Mouse (Mus musculus): ENCODE measurements around the gene Mfsd5. TPM values are rescaled to one million over a fixed set of nuclear protein-coding genes. Genes with fewer than 3 reads are reported as not detected.

Mfsd5 gene
- total RNA-seq, 2 experiments from 2014 or later, result 18.4 to 18.9 TPM

Other genes starting within 250 kb of the Mfsd5 start
- gene Eif4b, start 205.7 kb upstream of the Mfsd5 start, total RNA-seq (2021), result 100 to 1,000 TPM; 151 to 167 TPM
- gene Tns2, start 179.0 kb upstream of the Mfsd5 start, total RNA-seq (2021), result 100 to 1,000 TPM; 109 to 123 TPM
- gene Spryd3, start 143.2 kb upstream of the Mfsd5 start, total RNA-seq (2021), result 10 to 100 TPM; 14.4 to 15.3 TPM
- gene Igfbp6, start 135.1 kb upstream of the Mfsd5 start, total RNA-seq (2021), result 10 to 100 TPM; 23.3 to 39.7 TPM
- not detected for gene Soat2, start 128.9 kb upstream of the Mfsd5 start, total RNA-seq (2021)
- 10 to 100 TPM; 30.6 to 31.5 TPM for gene Zfp740, start 76.2 kb upstream of the Mfsd5 start, total RNA-seq (2021)
- 10 to 100 TPM; 17.0 to 22.6 TPM for gene Csad, start 74.7 kb upstream of the Mfsd5 start, total RNA-seq (2021)
- 1 to 10 TPM; 2.9 to 9.9 TPM for gene Itgb7, start 47.5 kb upstream of the Mfsd5 start, total RNA-seq (2021)
- gene Rarg, start 21.9 kb upstream of the Mfsd5 start, total RNA-seq (2021), result 10 to 100 TPM; 13.5 to 16.7 TPM
- not detected for gene Gm9918, start 8.9 kb upstream of the Mfsd5 start, total RNA-seq (2021)
- gene Espl1, start 16.8 kb downstream of the Mfsd5 start, total RNA-seq (2021), result under 1 TPM; 0.54 to 0.92 TPM
- gene Pfdn5, start 46.7 kb downstream of the Mfsd5 start, total RNA-seq (2021), result 100 to 1,000 TPM; 340 to 348 TPM
- gene Myg1, start 52.3 kb downstream of the Mfsd5 start, total RNA-seq (2021), result 10 to 100 TPM; 25.0 to 26.0 TPM
- gene Aaas, start 71.3 kb downstream of the Mfsd5 start, total RNA-seq (2021), result 10 to 100 TPM in 1 of 2 experiments, 1 to 10 TPM in 1; 9.8 to 12.1 TPM
- gene Sp7, start 87.7 kb downstream of the Mfsd5 start, total RNA-seq (2021), result not detected
- 10 to 100 TPM; 31.9 to 39.6 TPM for gene Sp1, start 126.7 kb downstream of the Mfsd5 start, total RNA-seq (2021)
- gene Amhr2, start 165.9 kb downstream of the Mfsd5 start, total RNA-seq (2021), result under 1 TPM; 0.39 to 0.97 TPM
- gene Prr13, start 179.6 kb downstream of the Mfsd5 start, total RNA-seq (2021), result 10 to 100 TPM; 20.3 to 24.4 TPM
- 100 to 1,000 TPM; 418 to 491 TPM for gene Pcbp2, start 191.1 kb downstream of the Mfsd5 start, total RNA-seq (2021)
- gene Gm10337, start 224.3 kb downstream of the Mfsd5 start, total RNA-seq (2021), result not detected
- gene Map3k12, start 237.6 kb downstream of the Mfsd5 start, total RNA-seq (2021), result 1 to 10 TPM; 1.8 to 2.3 TPM
- gene Tarbp2, start 238.7 kb downstream of the Mfsd5 start, total RNA-seq (2021), result 10 to 100 TPM; 40.1 to 43.0 TPM
- gene Npff, start 245.5 kb downstream of the Mfsd5 start, total RNA-seq (2021), result under 1 TPM; 0.87 to 0.92 TPM

Data from heart, adult 18-20 months (tissue).